Mouse (Mus musculus): ENCODE results near the gene Hist2h2ac. TPM values are rescaled to one million over a fixed set of nuclear protein-coding genes. Genes with fewer than 3 reads are reported as not detected.

Gene Hist2h2ac
- polyA plus RNA-seq, 1 experiment = 4.3 TPM

GRCm38 (mm10) chr3:96266132-96266710 lies 45.5 kb upstream of the Hist2h2ac start:
- Histone ChIP-seq H3K9me3 (replicated peaks; ENCODE audit: control insufficient read depth, insufficient read depth, low read length, poor library complexity, severe bottlenecking) (no peaks in the 10 kb centered on the region), H3K4me1 (ENCODE audit: control insufficient read depth, insufficient read depth, low read length) (no peaks in the 10 kb centered on the region), H3K4me3 (ENCODE audit: low read depth, low read length) (no peak overlapping the region), H3K9ac (ENCODE audit: low read depth, poor library complexity, severe bottlenecking) (no peak overlapping the region), H3K27ac (ENCODE audit: insufficient read depth, low read length) (no peak overlapping the region), H3K36me3 (ENCODE audit: control insufficient read depth, insufficient read depth, low read length, poor library complexity, severe bottlenecking) (no peaks in the 10 kb centered on the region), H3K27me3 (ENCODE audit: control insufficient read depth, insufficient read depth, low read length, poor library complexity, severe bottlenecking) (no peaks in the 10 kb centered on the region)
- TF ChIP-seq EP300 (IDR thresholded peaks at IDR 0.05; ENCODE audit: insufficient read depth, low read depth, low read length) = no peak
- no peak for TF ChIP-seq CTCF (IDR thresholded peaks at IDR 0.05; ENCODE audit: low read depth, low read length)
- TF ChIP-seq POLR2A (IDR thresholded peaks at IDR 0.05; ENCODE audit: insufficient read depth, low read length) = no peak

DNA sequence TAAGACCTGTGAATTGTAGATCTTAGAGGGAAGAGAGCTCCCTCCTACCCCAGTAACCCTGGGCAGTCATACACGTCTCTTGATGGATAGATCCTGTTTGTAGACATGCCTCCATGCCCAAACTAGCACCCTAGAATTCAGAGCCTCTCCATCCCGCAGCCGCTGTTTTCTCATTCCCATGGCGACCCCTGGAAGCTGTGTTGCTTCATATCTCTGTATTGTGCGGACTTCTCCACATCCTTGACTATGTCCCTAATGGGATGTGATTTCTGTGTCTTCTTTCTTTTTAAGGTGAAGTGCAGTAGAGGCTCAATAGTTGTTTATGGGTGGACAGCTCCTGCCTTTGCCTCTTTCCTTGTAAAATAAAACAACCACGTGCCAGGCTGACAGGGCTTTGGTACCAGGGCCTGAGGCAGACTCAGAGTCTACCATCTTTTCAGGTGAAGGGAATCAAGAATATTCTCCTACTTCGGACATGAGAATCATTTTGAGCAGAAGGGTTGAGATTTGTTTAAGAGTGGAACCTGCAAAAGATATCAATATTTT lies 43.8 kb upstream of the Hist2h2ac start:
- H3K36me3 ChIP-seq (ENCODE audit: control insufficient read depth, insufficient read depth, low read length, poor library complexity, severe bottlenecking) = no peaks in the 10 kb centered on the region
- TF ChIP-seq CTCF (IDR thresholded peaks at IDR 0.05; ENCODE audit: low read depth, low read length) (no peak), POLR2A (IDR thresholded peaks at IDR 0.05; ENCODE audit: insufficient read depth, low read length) (no peak), EP300 (IDR thresholded peaks at IDR 0.05; ENCODE audit: insufficient read depth, low read depth, low read length) (no peak)
- H3K27me3 ChIP-seq (ENCODE audit: control insufficient read depth, insufficient read depth, low read length, poor library complexity, severe bottlenecking) = no peaks in the 10 kb centered on the region
- H3K9me3 ChIP-seq (replicated peaks; ENCODE audit: control insufficient read depth, insufficient read depth, low read length, poor library complexity, severe bottlenecking) = no peaks in the 10 kb centered on the region
- H3K9ac ChIP-seq (ENCODE audit: low read depth, poor library complexity, severe bottlenecking) = peak overlapping the region; percentile 96
- H3K27ac ChIP-seq (ENCODE audit: insufficient read depth, low read length) = peak overlapping the region; percentile 92
- H3K4me3 ChIP-seq (ENCODE audit: low read depth, low read length) = peak overlapping the region; percentile 40
- no peaks in the 10 kb centered on the region for H3K4me1 ChIP-seq (ENCODE audit: control insufficient read depth, insufficient read depth, low read length)

- H3K27ac ChIP-seq (ENCODE audit: insufficient read depth, low read length) = peak overlapping the region; percentile 92
- no peaks in the 10 kb centered on the region for H3K36me3 ChIP-seq (ENCODE audit: control insufficient read depth, insufficient read depth, low read length, poor library complexity, severe bottlenecking)
- peak overlapping the region; percentile 75 for H3K4me3 ChIP-seq (ENCODE audit: low read depth, low read length)
- peak overlapping the region; percentile 96 for H3K9ac ChIP-seq (ENCODE audit: low read depth, poor library complexity, severe bottlenecking)
- H3K9me3 ChIP-seq (replicated peaks; ENCODE audit: control insufficient read depth, insufficient read depth, low read length, poor library complexity, severe bottlenecking) = no peaks in the 10 kb centered on the region
- TF ChIP-seq EP300 (IDR thresholded peaks at IDR 0.05; ENCODE audit: insufficient read depth, low read depth, low read length) (no peak), CTCF (IDR thresholded peaks at IDR 0.05; ENCODE audit: low read depth, low read length) (no peak), POLR2A (IDR thresholded peaks at IDR 0.05; ENCODE audit: insufficient read depth, low read length) (no peak)
- no peaks in the 10 kb centered on the region for H3K27me3 ChIP-seq (ENCODE audit: control insufficient read depth, insufficient read depth, low read length, poor library complexity, severe bottlenecking)
- no peaks in the 10 kb centered on the region for H3K4me1 ChIP-seq (ENCODE audit: control insufficient read depth, insufficient read depth, low read length)
Observed at GRCm38 (mm10) chr3:96263558-96264403, 43.1 kb upstream of the Hist2h2ac start.

GRCm38 (mm10) chr3:96262979-96263550 lies 42.4 kb upstream of the Hist2h2ac start, which contains the start of gene Hist2h4:
Gene Hist2h4 (minus strand): TSS chr3:96263311.
- no peaks in the 10 kb centered on the region for H3K27me3 ChIP-seq (ENCODE audit: control insufficient read depth, insufficient read depth, low read length, poor library complexity, severe bottlenecking)
- peak within 1 kb of the TSS; percentile 76 for H3K4me3 ChIP-seq (ENCODE audit: low read depth, low read length)
- H3K4me1 ChIP-seq (ENCODE audit: control insufficient read depth, insufficient read depth, low read length) = no peaks in the 10 kb centered on the region
- TF ChIP-seq CTCF (IDR thresholded peaks at IDR 0.05; ENCODE audit: low read depth, low read length) = no peak
- TF ChIP-seq POLR2A (IDR thresholded peaks at IDR 0.05; ENCODE audit: insufficient read depth, low read length) = peak; percentile 100
- TF ChIP-seq EP300 (IDR thresholded peaks at IDR 0.05; ENCODE audit: insufficient read depth, low read depth, low read length) = 0 out of 2 replicates have a peak, but pooled peaks have one; percentile 37
- H3K9me3 ChIP-seq (replicated peaks; ENCODE audit: control insufficient read depth, insufficient read depth, low read length, poor library complexity, severe bottlenecking) = no peaks in the 10 kb centered on the region
- peak within 1 kb of the TSS; percentile 96 for H3K9ac ChIP-seq (ENCODE audit: low read depth, poor library complexity, severe bottlenecking)
- H3K36me3 ChIP-seq (ENCODE audit: control insufficient read depth, insufficient read depth, low read length, poor library complexity, severe bottlenecking) = no peaks in the 10 kb centered on the region
- H3K27ac ChIP-seq (ENCODE audit: insufficient read depth, low read length) = peak within 1 kb of the TSS; percentile 92

GRCm38 (mm10) chr3:96262216-96262875 lies 41.7 kb upstream of the Hist2h2ac start:
- no peaks in the 10 kb centered on the region for H3K9me3 ChIP-seq (replicated peaks; ENCODE audit: control insufficient read depth, insufficient read depth, low read length, poor library complexity, severe bottlenecking)
- peak overlapping the region; percentile 96 for H3K9ac ChIP-seq (ENCODE audit: low read depth, poor library complexity, severe bottlenecking)
- no peaks in the 10 kb centered on the region for H3K36me3 ChIP-seq (ENCODE audit: control insufficient read depth, insufficient read depth, low read length, poor library complexity, severe bottlenecking)
- TF ChIP-seq CTCF (IDR thresholded peaks at IDR 0.05; ENCODE audit: low read depth, low read length) (no peak), EP300 (IDR thresholded peaks at IDR 0.05; ENCODE audit: insufficient read depth, low read depth, low read length) (0 out of 2 replicates have a peak, but pooled peaks have one; percentile 39), POLR2A (IDR thresholded peaks at IDR 0.05; ENCODE audit: insufficient read depth, low read length) (peak; percentile 78)
- no peaks in the 10 kb centered on the region for H3K4me1 ChIP-seq (ENCODE audit: control insufficient read depth, insufficient read depth, low read length)
- peak overlapping the region; percentile 76 for H3K4me3 ChIP-seq (ENCODE audit: low read depth, low read length)
- no peaks in the 10 kb centered on the region for H3K27me3 ChIP-seq (ENCODE audit: control insufficient read depth, insufficient read depth, low read length, poor library complexity, severe bottlenecking)
- peak overlapping the region; percentile 82 for H3K27ac ChIP-seq (ENCODE audit: insufficient read depth, low read length)

Data from ES-Bruce4 (cell line).